Mouse (Mus musculus) cerebellum, postnatal 10 days (tissue): ENCODE results near the gene Apba3.
A peak's percentile ranks its signal among the peaks of the same experiment; 100 is the strongest.

Source experiments
- DNase-seq, 2 experiments: peaks; one replicate each; pipeline ENCODE4 v3.0.0; 2021; ENCODE audit warnings: mixed read lengths in 2 of 2

Apba3 gene

DNA sequence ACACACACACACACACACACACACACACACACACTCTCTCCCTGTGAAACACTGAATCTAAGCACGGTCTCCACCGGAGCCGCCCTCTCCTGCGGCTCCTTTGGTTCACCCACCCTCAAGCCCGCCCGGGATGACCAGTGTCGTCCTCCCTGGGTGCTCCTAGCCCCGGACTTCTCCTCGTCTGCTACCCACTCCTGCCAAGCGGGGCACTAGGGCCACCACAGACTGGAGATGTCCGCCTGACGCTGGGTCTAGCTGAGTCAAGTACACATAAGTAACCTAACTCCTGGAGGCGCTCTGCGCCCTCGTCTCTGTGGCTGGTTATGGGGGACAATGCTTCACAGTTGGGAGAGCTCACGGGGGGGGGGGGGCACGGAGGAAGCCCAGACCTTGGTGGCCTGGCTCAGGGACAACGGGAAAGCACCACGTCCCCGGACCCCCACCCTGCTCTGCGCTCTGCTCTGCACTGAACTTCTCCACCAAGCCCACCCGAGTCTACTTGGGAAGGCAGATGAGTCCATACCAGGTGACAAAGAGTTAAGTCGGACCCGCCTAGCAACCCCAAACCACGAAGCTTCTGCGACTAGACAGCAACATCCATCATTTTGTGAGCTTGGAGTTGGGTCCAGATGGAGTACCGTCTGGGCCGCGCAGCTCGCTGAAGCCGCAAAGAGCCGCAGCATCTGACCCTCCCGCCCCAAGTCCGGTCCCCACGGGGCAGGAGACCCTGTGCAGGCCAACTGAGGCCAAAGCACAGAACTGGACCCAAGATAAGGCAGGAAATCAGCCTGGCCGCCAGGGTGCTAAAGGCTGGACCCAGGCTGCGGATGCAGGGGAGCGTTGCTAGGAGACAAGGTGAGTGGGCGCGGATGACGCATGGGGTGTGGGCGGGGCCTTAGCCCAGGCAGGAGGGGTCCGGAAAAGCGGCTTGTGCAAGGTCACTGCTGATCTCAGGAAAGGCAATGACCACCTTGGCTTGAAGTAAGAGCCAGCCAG, 14.0 kb upstream of the Apba3 start, which contains the start of gene Matk:
Matk (plus strand) TSS at position 512 of the 996 bp plus-strand sequence.
- peak; percentile 89 for DNase-seq

DNA sequence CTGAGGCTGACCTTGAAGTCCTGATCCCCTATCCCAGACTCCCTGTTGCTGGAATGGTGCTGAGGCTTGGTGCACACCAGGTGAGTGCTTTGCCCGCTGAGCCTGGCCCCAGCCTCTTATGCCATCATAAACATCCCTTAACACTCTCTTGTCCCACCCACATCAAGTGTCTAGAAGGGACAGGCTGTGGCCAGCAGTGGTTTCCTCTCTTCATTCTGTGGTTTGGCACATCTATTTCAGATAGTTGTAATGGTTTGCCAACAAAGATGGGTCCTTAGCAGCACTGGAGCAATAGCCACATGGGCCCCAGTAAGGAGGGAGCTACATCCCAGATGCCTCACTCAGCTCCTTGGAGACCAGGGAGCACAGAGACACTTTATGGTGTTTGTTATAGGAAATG, 11.9 kb upstream of the Apba3 start:
- DNase-seq: no peak

DNA sequence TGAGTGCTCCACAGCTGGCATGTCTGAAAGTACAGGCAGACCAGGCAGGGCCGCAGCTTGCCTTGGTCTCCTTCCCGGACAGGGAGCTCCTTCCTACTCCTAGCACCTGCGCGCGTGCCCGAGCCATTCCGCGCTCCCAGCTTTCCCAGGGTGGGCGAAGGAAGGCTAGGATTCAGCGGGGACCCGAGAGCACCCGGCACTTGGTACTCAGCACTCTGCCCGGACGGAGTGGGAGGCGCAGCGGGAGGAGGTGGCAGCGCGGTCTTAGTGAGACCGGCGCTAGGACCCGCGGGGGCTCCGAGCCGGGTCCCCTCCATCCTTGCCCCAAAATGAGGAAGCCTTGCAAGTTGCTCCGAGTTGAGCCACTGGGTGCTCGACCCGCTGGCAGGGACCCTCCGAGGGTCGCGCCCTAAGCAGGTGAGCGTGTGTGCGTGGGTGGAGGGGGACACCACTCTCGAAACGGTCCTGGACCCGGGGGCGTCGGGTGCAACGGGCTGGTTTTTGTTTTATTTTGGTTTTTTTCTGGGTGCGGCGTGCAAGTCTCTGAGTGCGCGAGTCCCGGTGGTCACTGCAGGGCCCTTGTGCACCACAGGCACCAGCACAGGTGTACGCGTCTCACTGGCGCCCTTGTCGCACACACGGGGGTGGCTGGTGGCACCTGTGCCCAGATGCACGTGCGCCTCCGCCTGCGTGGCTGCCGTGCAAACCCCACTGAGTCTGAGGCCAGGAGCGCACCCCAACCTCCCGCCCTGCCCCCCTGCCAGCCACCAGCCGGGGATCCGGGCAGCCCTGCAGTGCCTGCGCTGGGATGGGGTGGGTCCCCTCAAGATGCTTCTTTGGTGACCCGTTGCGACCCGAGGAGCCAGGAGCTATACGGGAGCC, 9.4 kb upstream of the Apba3 start:
- DNase-seq: peak; percentile 56 to 57

DNA sequence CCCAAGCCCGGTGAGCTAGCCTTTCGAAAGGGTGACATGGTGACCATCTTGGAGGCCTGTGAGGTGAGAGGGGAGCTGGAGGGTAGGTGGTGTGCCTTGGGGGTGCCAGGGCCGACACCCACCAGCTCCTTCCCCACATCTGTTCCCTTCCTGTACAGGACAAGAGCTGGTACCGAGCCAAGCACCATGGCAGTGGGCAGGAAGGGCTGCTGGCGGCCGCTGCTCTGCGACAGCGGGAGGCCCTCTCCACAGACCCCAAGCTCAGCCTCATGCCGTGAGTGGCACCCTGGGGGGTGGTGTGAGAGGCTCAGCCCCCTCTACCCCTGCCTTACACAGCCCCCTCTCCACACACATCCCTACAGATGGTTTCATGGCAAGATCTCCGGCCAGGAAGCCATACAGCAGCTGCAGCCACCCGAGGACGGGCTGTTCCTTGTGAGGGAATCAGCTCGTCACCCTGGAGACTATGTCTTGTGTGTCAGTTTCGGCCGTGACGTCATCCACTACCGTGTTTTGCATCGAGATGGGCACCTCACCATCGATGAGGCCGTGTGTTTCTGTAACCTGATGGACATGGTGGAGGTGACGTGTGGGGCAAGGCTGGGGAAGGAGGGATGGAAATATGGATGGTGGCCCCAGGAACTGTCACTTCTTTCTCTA, 7.4 kb upstream of the Apba3 start:
- DNase-seq: peak in 1 of 2 experiments; percentile 58

DNA sequence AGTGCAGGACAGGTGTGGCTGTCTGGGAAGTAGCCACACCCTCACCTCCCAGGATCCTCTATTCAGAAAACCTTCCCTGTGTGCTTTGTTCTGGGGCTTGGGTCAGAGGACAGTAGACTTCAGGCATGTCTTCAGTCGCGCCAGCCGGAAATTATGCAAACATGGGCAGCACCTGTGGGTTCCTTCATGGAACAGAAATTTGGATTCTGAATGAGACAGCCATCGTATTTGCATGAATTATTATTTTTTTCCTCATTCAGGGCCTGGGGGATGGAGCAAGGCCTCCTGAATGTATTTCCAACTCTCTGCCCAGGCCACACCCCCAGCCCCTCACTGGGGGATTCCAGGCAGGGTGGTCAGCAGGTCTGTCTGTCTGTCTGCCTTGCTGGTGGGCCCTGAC, 5.7 kb upstream of the Apba3 start:
- DNase-seq: no peak

- peak in 1 of 2 experiments; percentile 25 for DNase-seq
These were observed 1.2 kb upstream of the Apba3 start for GRCm38 (mm10) chr10:81265540-81265939.

DNA sequence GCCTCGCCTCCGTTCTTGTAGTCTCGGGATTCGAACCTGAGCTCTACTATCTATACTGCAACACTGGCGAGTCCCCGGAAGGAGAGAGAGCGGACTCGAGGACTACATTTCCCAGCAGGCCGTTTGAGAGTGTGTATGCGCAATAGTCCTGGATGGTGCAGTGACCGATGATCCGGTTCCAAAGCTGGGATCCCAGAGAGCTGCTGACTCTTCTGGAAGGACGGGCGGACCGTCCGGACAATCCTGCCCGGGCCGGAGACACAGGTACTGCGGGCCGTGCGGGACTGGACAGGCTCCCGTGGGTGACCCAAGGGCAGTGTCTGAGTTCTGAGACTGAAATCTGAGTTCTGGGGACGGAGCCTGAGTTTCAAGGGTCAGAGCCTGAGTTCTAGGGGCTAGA, 1.3 kb downstream of the Apba3 start:
- peak; percentile 86 to 88 for DNase-seq

- DNase-seq: peak in 1 of 2 experiments; percentile 35
These were observed 2.1 kb downstream of the Apba3 start for GRCm38 (mm10) chr10:81268643-81269412.

GRCm38 (mm10) chr10:81272356-81272755, 5.6 kb downstream of the Apba3 start:
- peak in 1 of 2 experiments; percentile 27 for DNase-seq

DNA sequence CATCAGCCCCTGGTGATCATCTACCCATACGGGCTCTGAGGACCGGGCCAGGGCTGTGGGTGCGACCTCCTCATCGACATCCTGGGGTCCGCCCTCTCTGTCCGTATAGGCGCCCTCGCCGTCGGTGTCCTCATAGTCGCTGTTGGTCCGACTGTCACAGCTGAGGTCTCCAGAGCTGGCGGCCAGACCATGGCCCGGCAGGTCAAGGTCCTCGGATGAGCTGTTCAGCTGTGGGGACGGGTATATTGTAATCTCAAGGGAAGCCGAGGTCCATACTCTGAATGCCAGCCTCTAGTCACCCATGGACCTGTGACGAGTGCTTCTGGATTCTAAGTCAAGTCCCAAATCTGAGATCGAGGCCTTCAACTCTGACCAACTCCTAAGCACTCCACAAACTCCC, 7.1 kb downstream of the Apba3 start:
- no peak for DNase-seq

- DNase-seq: peak; percentile 87 to 90
These were observed 10.9 kb downstream of the Apba3 start for GRCm38 (mm10) chr10:81277676-81278075.

DNA sequence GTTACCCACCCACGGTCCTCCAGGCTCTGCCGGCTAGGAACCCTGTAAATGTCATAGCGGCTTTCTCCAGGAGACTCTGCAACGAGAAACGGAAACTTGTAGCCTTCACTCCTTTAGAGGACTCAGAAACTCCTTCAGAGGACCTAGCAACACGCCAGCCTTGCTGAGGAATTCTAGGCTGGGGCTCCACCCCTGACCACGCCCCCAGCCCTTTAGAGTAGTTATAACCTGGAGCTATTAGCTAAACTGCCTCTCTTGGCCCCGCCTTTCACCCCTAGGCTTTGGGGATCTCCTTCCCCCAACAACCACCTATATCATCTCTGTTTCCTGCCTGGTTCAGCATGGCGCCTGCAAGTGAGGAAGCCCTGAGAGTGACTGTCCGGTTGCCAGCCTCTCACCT, 12.7 kb downstream of the Apba3 start:
- DNase-seq: no peak

- DNase-seq: no peak
These were observed 17.4 kb downstream of the Apba3 start for GRCm38 (mm10) chr10:81284189-81284588.

DNA sequence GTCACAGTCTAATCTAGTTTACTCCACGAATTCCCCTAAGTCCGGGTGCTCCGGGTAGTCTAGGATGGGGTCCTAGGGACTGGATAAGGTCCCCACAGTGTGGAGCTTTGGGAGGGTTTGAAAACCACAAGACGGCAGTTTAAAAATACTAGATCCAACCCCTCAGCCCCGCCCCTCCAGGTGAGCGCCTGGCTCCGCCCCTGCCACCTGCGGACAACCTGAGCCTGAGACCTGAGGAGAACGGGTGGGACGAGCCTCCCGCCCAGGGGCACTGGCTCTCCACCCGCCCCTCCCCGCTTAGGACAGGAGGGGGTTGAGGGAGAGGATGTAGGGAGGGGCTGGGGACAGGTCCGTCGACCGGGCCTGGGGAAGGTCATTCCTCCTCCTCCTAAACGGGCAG, 18.0 kb downstream of the Apba3 start:
- peak in 1 of 2 experiments; percentile 29 for DNase-seq

DNA sequence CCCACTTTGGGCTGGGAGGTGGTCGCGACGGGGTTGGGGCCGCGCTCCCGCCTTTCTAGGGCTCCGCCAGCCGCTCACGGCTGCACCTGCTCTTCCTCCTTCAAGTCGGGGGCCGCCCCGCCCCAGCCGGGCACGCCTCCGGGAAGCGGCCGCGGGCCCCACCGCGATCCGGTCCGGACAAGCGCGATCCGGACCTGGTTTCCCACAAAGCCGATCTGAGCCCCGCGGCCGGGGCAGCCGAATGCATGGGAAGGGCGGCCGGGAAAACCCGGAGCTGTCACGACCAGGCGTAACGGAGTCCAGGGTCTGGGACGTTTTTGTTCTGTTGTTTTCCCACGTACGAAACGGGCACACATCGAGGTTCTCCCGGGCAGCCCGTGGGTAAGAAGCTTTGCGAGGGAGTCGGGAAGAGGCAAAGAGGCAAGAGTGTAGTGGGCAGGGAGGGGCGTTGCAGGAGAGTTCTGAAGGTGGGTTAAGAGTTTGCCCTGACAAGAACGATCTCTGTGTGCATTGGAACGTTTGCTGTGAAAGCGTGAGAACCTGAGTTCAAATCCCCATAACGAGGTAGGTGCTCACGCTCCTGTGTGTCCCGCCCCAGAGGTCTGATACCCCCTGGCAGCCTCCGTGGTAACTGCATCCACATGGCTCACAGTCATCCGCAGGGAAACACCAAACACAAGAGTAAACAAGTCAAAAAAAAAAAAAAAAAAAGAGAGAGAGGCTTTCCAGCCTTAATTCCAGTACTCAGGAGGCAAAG, 19.1 kb downstream of the Apba3 start:
- DNase-seq: peak; percentile 94 to 96

GRCm38 (mm10) chr10:81286586-81286985, 19.8 kb downstream of the Apba3 start:
- DNase-seq: no peak

- peak; percentile 71 to 85 for DNase-seq
These were observed 20.9 kb downstream of the Apba3 start for GRCm38 (mm10) chr10:81287513-81288157.

DNA sequence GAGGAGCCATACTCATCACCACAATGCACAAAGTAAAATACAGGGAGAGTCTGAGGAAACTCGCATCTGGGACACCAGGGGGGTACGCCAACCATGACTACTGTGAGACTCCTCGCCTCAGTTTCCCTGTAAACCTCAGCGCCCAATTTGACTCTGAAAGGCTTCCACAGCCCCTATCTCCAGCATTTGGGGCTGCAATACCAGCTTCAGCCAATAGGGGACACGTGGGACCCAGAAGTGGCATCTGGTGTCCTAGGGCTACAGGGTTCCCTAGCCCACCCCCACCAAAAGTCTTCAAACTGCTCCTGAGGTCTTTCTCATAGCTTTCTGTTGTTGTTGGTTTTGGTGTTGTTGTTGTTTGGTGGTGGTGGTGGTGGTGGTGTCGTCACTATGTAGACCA, 21.8 kb downstream of the Apba3 start:
- DNase-seq: peak; percentile 75 to 85

GRCm38 (mm10) chr10:81289278-81289677, 22.5 kb downstream of the Apba3 start:
- peak; percentile 83 for DNase-seq

DNA sequence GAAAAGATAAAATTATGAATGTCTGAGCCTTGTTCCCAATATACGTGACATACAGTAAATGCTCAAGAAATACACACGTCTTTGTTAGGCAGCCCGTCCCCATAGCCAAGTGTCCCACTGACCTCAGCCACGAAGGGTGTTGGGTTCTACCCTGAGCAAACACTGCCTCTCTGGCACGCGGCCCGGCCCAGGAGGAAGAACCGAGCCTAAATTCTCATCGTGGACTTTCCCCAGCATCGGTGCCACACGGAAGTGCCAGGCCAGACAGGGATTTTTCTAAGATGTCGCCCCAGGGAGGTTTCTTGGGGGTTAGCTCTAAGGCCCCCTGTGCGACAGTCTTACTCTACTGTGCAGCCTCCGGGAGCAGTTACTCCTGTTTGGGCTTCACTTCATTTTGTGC, 23.1 kb downstream of the Apba3 start:
- peak in 1 of 2 experiments; percentile 32 for DNase-seq
